Mouse (Mus musculus) CD8-positive naive resting alpha-beta T cell, adult 2 months (primary cell): ENCODE results near the gene Mfng.

Experiments
- DNase-seq, 2 experiments: peaks; one replicate each; pipeline ENCODE4 v3.0.0; 2022; ENCODE audit warnings: low read depth in 2 of 2, low spot score in 2 of 2

Mfng gene

DNA sequence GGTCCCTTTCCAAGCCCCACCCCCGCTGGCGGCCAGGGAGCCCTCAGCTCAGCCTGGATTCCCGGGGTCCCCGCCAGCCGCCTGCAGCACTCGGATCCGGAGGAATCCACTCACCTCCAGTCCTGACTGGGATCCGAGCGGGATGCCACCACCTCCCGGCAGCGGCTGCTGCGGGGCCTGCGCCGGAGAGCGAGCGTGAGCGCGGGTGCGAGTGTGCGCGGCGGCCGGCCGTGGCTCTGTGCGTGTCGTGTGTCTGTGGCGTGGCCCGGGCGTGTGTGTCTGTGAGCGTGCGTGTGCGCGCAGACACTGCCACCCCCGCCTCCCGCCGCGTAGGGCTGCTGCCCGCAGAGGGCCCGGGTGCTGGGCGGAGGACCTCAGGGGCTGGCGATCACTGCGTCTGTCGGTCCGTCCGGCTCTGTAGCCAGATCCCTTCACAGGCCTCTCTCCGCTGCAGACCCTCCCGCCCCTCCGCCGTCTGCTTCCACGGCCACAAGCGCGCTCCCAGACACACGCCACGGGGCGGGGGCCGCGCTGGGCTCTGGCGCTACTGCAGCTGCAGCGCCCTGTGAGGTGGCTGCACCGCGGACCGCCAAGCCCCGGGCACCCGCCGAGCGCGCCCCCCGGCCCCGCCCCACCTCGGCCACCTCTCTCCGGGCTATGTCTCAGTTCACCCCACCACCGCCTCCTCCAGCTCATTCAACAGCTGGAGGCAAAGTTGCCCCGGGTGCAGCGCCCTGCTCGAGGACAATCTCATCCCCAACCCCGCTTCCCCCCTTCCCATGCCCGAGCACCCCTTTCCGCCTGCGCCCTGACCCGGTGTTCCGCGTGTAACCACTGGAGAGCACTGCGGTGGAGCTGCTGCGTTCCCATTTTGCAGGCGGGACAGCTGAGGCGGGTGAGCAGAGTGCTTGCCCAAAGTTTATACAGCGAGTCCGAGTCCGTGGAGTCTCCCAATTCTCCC is 54.7 kb downstream of the Mfng start, which contains the start of gene Elfn2:
Gene Elfn2 (minus strand): TSS at position 482 of the 961 bp plus-strand sequence.
- no peak for DNase-seq

DNA sequence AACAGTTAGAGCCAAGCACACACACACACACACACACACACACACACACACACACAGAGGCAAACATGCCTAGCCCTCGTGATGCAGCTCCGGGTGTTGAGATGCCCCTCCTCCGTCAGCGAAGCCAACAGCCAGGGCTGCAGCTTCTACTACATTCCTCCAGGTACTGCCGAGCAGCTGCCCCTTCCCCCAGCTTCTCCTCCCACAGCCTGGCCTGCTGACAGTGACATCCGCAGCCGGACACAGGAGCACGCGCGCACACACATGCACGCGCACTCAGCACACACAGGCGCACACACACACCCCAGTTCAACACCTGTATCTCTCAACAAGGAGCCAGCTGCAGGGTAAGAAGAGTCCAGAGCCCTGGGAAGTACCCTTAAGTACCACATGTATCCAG is 56.3 kb downstream of the Mfng start:
- no peak for DNase-seq

DNA sequence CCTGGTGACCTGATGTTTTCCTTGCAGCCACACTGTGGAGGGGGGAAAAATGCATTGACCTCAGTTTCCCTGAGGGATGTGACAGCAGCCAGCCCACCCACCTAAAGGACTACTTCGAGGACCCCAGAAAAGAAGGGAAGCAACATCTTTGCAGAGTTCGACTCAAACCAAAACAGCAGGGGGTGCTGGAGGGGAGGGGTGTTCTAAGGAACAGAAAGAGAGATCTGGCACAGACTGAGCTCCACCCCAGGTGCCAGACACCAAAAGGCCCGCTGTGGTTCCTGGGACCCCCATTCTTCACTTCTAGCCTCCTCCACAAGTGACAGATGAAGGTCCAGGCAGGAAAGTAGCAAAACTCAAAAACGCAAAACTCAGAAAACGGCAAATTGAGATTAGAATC is 57.4 kb downstream of the Mfng start:
- no peak for DNase-seq

DNA sequence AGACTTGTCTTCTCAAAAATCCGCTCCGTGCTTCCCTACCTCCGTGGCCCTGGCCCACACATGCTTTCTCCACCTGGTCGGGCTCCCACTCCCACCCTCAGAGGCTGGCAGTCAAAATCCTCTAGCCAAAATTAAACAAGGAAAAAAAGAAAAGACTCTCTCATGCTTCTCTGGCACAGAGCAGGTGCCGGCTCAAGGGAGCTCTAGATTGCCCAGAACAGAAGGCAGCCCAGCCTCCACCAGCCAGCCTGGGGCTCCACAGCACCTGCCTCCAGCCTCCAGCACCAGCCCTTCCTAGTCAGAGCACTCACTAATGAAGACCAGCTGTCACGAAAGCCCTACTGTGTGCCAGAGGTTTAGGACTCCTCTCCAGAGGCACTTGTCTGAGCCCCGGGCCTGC is 59.5 kb downstream of the Mfng start:
- DNase-seq, result no peak

DNA sequence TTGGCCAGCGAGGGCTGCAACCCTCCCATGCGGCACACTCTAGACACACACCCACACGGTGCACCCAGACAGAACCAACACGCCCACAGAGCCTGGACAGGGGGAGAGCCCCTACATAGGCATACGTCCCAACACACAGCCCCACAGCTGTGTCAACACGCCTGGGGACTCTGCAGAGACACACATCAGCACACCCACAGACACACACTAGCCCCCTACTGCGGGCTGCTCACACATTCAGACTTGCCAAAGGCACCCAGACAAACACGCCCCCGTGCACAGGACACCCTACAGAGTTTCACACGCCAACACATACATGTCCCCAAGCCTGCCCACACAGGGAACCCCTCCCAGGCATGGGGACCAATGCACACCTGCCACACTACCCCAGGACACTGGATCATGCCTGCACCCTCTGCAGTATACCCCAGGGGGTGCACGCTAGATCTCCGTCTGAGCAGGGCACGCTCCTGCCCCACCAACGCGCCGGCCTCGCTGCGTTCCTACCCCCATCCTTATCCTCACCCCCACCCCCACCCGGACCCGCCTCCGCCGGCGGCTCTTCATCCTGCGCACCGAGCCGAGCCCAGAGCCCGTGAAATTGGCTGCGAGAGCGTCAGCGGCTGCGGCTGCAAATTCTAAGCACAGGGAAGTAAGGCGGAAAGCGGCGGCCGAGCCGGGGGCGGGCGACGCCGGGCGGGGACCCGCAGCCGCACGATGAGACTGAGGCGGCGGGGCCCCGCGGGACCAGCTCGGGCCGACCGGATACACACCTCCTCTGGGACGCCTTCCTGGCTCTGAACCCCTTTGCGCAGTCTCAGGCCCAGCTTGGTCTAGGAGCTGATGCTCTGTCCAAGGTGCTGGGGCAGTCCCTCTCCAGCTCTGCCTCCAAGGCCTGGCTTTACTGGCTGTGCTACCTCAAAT is 60.7 kb downstream of the Mfng start:
- DNase-seq, result peak; percentile 30 to 37

DNA sequence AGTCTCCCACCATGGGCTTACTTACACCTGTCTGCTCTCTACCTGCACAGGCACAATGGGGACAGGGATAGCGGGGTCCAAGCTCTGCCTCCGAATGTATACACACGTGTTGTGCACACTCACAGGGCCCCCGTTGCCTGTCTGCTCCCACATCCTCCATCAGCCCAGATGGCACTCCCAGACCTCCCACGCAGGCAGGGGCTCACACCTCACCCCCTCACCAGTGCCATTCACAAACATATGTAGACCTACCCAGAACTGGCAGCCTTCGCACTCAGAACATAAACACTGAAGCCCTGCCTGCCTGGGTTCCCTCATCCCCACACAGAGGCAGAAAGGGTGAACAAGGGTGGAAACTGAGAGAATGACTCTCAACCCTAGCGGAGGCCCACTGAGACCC is 61.3 kb downstream of the Mfng start:
- no peak for DNase-seq

DNA sequence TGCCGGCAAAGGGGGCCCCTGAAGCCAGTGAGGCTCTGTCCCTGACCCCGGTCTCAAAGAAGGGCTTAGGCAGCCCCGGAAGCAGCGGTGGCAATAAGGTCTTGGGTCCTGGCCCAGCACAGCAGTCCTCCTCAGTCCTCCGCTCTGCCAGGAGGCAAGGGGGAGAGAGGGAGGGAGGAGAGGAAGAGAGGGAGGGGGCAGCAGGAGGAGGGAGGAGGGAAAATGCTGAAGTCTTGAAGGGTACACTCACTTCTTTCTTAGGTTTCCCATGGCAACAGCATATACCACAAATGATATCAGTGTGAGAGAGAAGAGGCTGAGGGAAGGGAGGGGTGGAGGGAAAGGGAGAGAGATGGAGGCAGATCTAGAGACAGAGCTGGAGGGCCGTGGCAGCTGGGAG is 62.6 kb downstream of the Mfng start:
- DNase-seq, result no peak

DNA sequence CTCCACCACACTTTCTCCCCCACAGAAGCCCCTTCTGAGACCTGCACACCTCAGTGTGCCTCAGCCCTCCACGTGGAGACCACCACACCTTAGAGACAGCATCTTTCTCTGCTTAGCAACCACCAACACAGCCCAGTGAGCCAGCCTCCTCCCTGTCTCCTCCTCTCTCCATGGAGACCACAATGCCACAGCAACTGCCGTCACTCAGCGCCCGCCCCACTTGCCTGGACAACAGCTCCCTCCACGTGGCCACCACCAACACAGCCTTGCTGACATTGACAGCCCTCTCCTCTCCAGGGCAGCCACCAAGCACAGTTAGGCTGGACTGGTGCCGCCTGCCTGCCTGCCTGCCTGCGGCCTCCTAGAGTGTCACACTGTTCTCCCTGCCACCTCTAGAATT is 63.5 kb downstream of the Mfng start:
- DNase-seq, result no peak

DNA sequence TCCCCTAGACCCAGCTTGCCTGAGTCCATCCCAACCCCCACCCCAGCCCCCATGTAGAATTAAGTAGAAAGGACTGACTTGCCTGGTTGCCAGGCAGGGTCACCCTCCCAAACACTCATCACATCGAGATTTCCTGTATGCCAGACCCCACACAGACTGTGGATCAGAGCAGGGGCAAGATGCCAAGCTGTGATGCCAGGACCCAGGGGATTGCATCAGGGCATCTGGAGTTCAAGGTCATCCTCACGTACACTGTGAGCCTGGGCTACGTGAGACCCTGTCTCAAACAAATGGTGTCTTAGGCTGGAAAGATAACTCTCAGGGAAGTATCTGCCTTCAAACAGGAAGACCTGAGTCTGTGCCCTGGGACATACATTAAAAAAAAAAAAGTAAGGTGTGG is 66.6 kb downstream of the Mfng start:
- no peak for DNase-seq
